Mouse (Mus musculus): ENCODE measurements around the gene Ints11. TPM values are rescaled to one million over a fixed set of nuclear protein-coding genes. Genes with fewer than 3 reads are reported as not detected.

Gene Ints11
- total and polyA plus RNA-seq, 2 experiments, result 13.6 to 20.9 TPM

DNA sequence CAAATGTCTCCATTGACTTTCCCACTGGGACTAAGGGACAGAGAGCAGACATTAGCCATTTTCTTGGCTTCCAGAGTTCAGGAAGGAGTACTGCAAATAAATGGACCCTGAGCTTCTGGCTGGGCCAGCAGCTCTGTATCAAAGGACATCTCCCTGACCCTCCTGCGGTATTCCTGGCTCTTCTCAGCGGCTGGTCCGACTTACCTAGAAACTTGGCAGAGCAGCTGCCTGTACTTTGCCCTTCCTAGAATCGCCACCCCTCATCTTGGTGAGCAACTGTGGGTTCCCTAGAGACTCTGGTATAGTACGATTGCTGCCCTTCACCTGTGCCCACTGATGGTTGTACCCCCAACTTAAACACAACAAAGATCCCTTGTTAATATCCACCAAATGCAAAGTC, 26.1 kb upstream of the Ints11 start:
- 42% methylated on average over 5 of the region's 5 CpGs for WGBS
- no peaks in the 10 kb centered on the region for H3K27me3 ChIP-seq (ENCODE audit: control insufficient read depth, insufficient read depth, low read length)
- no peak for DNase-seq (ENCODE audit: extremely low read depth, low read depth, low spot score)
- no peak overlapping the region for H3K9ac ChIP-seq (ENCODE audit: low read depth, low read length)
- TF ChIP-seq POLR2A (IDR thresholded peaks at IDR 0.05; ENCODE audit: extremely low read depth, insufficient read depth, low read length) (no peak), CTCF (IDR thresholded peaks at IDR 0.05; ENCODE audit: low read depth, low read length) (no peak)
- no peak overlapping the region for H3K27ac ChIP-seq (replicated peaks; ENCODE audit: insufficient read depth, low read depth, low read length)
- H3K79me2 ChIP-seq (ENCODE audit: control insufficient read depth, insufficient read depth, low read length), result peaks cover 8% of the 10 kb centered on the region; the same call in 1 of the 2 replicates
- no peak overlapping the region for H3K4me3 ChIP-seq (ENCODE audit: insufficient read depth, low read depth, low read length)
- H3K4me1 ChIP-seq (ENCODE audit: control insufficient read depth, insufficient read depth, low read length), result peaks cover 10% of the 10 kb centered on the region
- no peaks in the 10 kb centered on the region for H3K36me3 ChIP-seq (ENCODE audit: control insufficient read depth, insufficient read depth, low read length)

GRCm38 (mm10) chr4:155846871-155847578, 22.3 kb upstream of the Ints11 start, which contains the start of gene Dvl1:
TSS of gene Dvl1 (plus strand) at chr4:155847402.
- WGBS, result 3% methylated on average over 64 of the region's 65 CpGs
- no peaks in the 10 kb centered on the region for H3K36me3 ChIP-seq (ENCODE audit: control insufficient read depth, insufficient read depth, low read length)
- no peaks in the 10 kb centered on the region for H3K27me3 ChIP-seq (ENCODE audit: control insufficient read depth, insufficient read depth, low read length)
- H3K4me1 ChIP-seq (ENCODE audit: control insufficient read depth, insufficient read depth, low read length), result peaks cover 25% of the 10 kb centered on the region
- H3K27ac ChIP-seq (replicated peaks; ENCODE audit: insufficient read depth, low read depth, low read length), result peak within 1 kb of the TSS; percentile 70
- H3K9ac ChIP-seq (ENCODE audit: low read depth, low read length), result peak within 1 kb of the TSS; percentile 92
- DNase-seq (ENCODE audit: extremely low read depth, low read depth, low spot score), result peak; percentile 68
- peak within 1 kb of the TSS; percentile 91 for H3K4me3 ChIP-seq (ENCODE audit: insufficient read depth, low read depth, low read length)
- H3K79me2 ChIP-seq (ENCODE audit: control insufficient read depth, insufficient read depth, low read length), result peaks cover 39% of the 10 kb centered on the region
- peak; percentile 53; the same call in 1 of the 2 replicates for TF ChIP-seq CTCF (IDR thresholded peaks at IDR 0.05; ENCODE audit: low read depth, low read length)
- TF ChIP-seq POLR2A (IDR thresholded peaks at IDR 0.05; ENCODE audit: extremely low read depth, insufficient read depth, low read length), result peak; percentile 51

GRCm38 (mm10) chr4:155847591-155848352, 21.6 kb upstream of the Ints11 start:
- Histone ChIP-seq H3K9ac (ENCODE audit: low read depth, low read length) (peak overlapping the region; percentile 92), H3K4me1 (ENCODE audit: control insufficient read depth, insufficient read depth, low read length) (peaks cover 25% of the 10 kb centered on the region), H3K79me2 (ENCODE audit: control insufficient read depth, insufficient read depth, low read length) (peaks cover 40% of the 10 kb centered on the region), H3K4me3 (ENCODE audit: insufficient read depth, low read depth, low read length) (peak overlapping the region; percentile 91), H3K27me3 (ENCODE audit: control insufficient read depth, insufficient read depth, low read length) (no peaks in the 10 kb centered on the region), H3K27ac (replicated peaks; ENCODE audit: insufficient read depth, low read depth, low read length) (peak overlapping the region; percentile 70), H3K36me3 (ENCODE audit: control insufficient read depth, insufficient read depth, low read length) (no peaks in the 10 kb centered on the region)
- DNase-seq (ENCODE audit: extremely low read depth, low read depth, low spot score), result no peak
- TF ChIP-seq POLR2A (IDR thresholded peaks at IDR 0.05; ENCODE audit: extremely low read depth, insufficient read depth, low read length) (no peak), CTCF (IDR thresholded peaks at IDR 0.05; ENCODE audit: low read depth, low read length) (no peak)
- WGBS, result 1% methylated on average over 61 of the region's 69 CpGs

- DNase-seq (ENCODE audit: extremely low read depth, low read depth, low spot score), result peak; percentile 89
- TF ChIP-seq POLR2A (IDR thresholded peaks at IDR 0.05; ENCODE audit: extremely low read depth, insufficient read depth, low read length) (no peak), CTCF (IDR thresholded peaks at IDR 0.05; ENCODE audit: low read depth, low read length) (no peak)
- Histone ChIP-seq H3K4me1 (ENCODE audit: control insufficient read depth, insufficient read depth, low read length) (peaks cover 25% of the 10 kb centered on the region), H3K36me3 (ENCODE audit: control insufficient read depth, insufficient read depth, low read length) (no peaks in the 10 kb centered on the region), H3K79me2 (ENCODE audit: control insufficient read depth, insufficient read depth, low read length) (peaks cover 40% of the 10 kb centered on the region), H3K27ac (replicated peaks; ENCODE audit: insufficient read depth, low read depth, low read length) (peak overlapping the region; percentile 70), H3K9ac (ENCODE audit: low read depth, low read length) (peak overlapping the region; percentile 92), H3K4me3 (ENCODE audit: insufficient read depth, low read depth, low read length) (peak overlapping the region; percentile 91), H3K27me3 (ENCODE audit: control insufficient read depth, insufficient read depth, low read length) (no peaks in the 10 kb centered on the region)
- 25% methylated on average over 7 of the region's 7 CpGs for WGBS
Observed at GRCm38 (mm10) chr4:155848434-155849095, 20.8 kb upstream of the Ints11 start.

DNA sequence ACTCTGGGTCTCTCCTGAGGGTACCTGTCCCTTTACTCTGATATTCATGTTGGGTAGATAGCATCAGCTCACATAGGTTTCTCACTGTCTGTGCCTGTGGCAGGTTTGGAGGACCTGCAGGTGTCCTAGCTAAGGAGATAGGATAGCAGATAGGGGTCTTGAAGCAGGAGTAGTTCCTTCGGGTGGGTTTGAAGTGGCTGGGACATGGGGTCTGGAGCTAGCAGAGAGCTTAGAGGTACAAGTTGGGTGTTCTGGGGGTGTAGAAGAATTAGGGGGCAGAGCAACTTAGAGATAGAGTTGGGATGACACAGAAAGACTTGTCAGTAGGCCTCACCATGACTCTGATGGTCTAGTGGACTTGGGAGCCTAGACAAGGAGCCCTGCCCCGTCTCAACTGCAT, 20.0 kb upstream of the Ints11 start:
- 78% methylated on average over 2 of the region's 2 CpGs for WGBS
- H3K27ac ChIP-seq (replicated peaks; ENCODE audit: insufficient read depth, low read depth, low read length), result no peak overlapping the region
- TF ChIP-seq POLR2A (IDR thresholded peaks at IDR 0.05; ENCODE audit: extremely low read depth, insufficient read depth, low read length), result no peak
- TF ChIP-seq CTCF (IDR thresholded peaks at IDR 0.05; ENCODE audit: low read depth, low read length), result no peak
- peaks cover 40% of the 10 kb centered on the region for H3K79me2 ChIP-seq (ENCODE audit: control insufficient read depth, insufficient read depth, low read length)
- no peaks in the 10 kb centered on the region for H3K27me3 ChIP-seq (ENCODE audit: control insufficient read depth, insufficient read depth, low read length)
- no peak for DNase-seq (ENCODE audit: extremely low read depth, low read depth, low spot score)
- H3K36me3 ChIP-seq (ENCODE audit: control insufficient read depth, insufficient read depth, low read length), result no peaks in the 10 kb centered on the region
- peaks cover 25% of the 10 kb centered on the region for H3K4me1 ChIP-seq (ENCODE audit: control insufficient read depth, insufficient read depth, low read length)
- H3K9ac ChIP-seq (ENCODE audit: low read depth, low read length), result no peak overlapping the region
- H3K4me3 ChIP-seq (ENCODE audit: insufficient read depth, low read depth, low read length), result no peak overlapping the region

Measured in liver, adult 2 months (tissue).